Mouse (Mus musculus): ENCODE results near the gene Tcf3. TPM values are rescaled to one million over a fixed set of nuclear protein-coding genes. Genes with fewer than 3 reads are reported as not detected.

Gene Tcf3
- polyA plus RNA-seq, 2 experiments = 129 to 191 TPM

DNA sequence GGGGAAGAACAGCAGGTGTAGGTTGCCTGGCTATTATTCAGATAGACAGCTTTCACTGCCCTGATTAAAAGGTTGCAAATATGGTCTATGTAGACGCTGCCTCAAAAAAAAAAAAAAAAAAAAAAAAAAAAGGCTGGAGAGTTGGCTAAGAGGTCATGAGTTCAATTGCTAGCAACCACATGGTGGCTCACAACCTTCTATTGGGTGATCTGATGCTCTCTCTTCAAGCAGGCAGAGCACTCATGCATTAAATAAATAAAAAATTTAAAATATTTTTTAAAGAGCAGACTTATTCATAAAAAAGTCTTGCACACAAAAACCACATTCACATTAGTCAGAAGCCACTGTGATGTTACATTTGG is 35.3 kb downstream of the Tcf3 start:
- Histone ChIP-seq H3K9me3 (ENCODE audit: control insufficient read depth, low read length) (no peaks in the 10 kb centered on the region), H3K4me1 (ENCODE audit: control insufficient read depth, insufficient read depth, low read length) (peaks cover 19% of the 10 kb centered on the region), H3K9ac (ENCODE audit: low read depth, low read length, severe bottlenecking) (peak overlapping the region; percentile 93), H3K4me3 (replicated peaks; ENCODE audit: low read length) (peak overlapping the region; percentile 83), H3K27ac (replicated peaks; ENCODE audit: low read depth, low read length) (peak overlapping the region; percentile 98), H3K4me2 (replicated peaks; ENCODE audit: low read depth, low read length, severe bottlenecking) (peak overlapping the region; percentile 77), H3K27me3 (ENCODE audit: control insufficient read depth, insufficient read depth, low read length) (no peaks in the 10 kb centered on the region), H3K36me3 (ENCODE audit: control insufficient read depth, insufficient read depth, low read length) (peaks cover 66% of the 10 kb centered on the region)
- ATAC-seq (ENCODE audit: low FRiP score, low read depth) (no peak), DNase-seq (ENCODE audit: low spot score) (no peak)
- TF ChIP-seq POLR2A (IDR thresholded peaks at IDR 0.05; ENCODE audit: borderline replicate concordance, extremely low read depth, insufficient read depth, insufficient read length) = no peak
- WGBS = 0% methylated on average over 1 of the region's 1 CpGs

DNA sequence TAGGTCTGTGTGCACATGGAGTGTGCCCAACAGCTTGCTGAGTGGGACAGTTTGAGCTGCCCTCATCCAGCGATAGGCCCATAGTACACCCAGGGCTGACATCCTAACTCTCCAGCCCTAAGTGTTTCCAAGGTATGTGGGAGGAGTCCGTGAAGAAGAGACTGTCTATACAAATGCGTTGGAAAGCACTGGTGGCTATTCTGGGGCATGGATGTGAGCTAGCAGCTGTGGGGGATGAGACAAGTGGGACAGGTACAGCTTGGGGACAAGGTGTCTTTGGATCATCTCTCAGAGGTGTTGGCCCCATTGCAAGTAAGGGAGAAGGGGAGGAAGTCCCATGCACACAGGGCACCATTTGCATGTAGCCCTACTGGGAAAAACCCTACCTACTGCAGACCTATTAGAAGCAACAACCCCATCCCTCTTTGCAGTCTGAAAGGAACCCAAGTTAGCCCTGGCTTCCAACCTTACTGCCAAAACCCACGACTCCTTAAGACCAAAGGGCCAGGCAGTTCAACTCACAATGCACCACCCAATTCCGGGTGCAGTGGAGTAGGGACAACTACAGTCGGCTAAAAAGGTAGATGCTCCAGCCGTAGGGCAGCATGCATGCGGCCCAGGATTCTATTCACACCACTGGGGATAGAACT is 35.8 kb downstream of the Tcf3 start:
- WGBS = 58% methylated on average over 8 of the region's 8 CpGs
- peaks cover 19% of the 10 kb centered on the region for H3K4me1 ChIP-seq (ENCODE audit: control insufficient read depth, insufficient read depth, low read length)
- no peak overlapping the region for H3K27ac ChIP-seq (replicated peaks; ENCODE audit: low read depth, low read length)
- H3K4me2 ChIP-seq (replicated peaks; ENCODE audit: low read depth, low read length, severe bottlenecking) = peak overlapping the region; percentile 77
- DNase-seq (ENCODE audit: low spot score) = no peak
- no peak for ATAC-seq (ENCODE audit: low FRiP score, low read depth)
- TF ChIP-seq POLR2A (IDR thresholded peaks at IDR 0.05; ENCODE audit: borderline replicate concordance, extremely low read depth, insufficient read depth, insufficient read length) = no peak
- no peaks in the 10 kb centered on the region for H3K27me3 ChIP-seq (ENCODE audit: control insufficient read depth, insufficient read depth, low read length)
- H3K9ac ChIP-seq (ENCODE audit: low read depth, low read length, severe bottlenecking) = peak overlapping the region; percentile 93
- H3K9me3 ChIP-seq (ENCODE audit: control insufficient read depth, low read length) = no peaks in the 10 kb centered on the region
- peak overlapping the region; percentile 83 for H3K4me3 ChIP-seq (replicated peaks; ENCODE audit: low read length)
- peaks cover 66% of the 10 kb centered on the region for H3K36me3 ChIP-seq (ENCODE audit: control insufficient read depth, insufficient read depth, low read length)

- H3K27ac ChIP-seq (replicated peaks; ENCODE audit: low read depth, low read length) = no peak overlapping the region
- WGBS = 87% methylated on average over 11 of the region's 11 CpGs
- no peak for TF ChIP-seq POLR2A (IDR thresholded peaks at IDR 0.05; ENCODE audit: borderline replicate concordance, extremely low read depth, insufficient read depth, insufficient read length)
- H3K4me2 ChIP-seq (replicated peaks; ENCODE audit: low read depth, low read length, severe bottlenecking) = peak overlapping the region; percentile 77
- H3K27me3 ChIP-seq (ENCODE audit: control insufficient read depth, insufficient read depth, low read length) = no peaks in the 10 kb centered on the region
- 0 out of 2 replicates have a peak overlapping the region, but pooled peaks have one; percentile 93 for H3K9ac ChIP-seq (ENCODE audit: low read depth, low read length, severe bottlenecking)
- peaks cover 66% of the 10 kb centered on the region for H3K36me3 ChIP-seq (ENCODE audit: control insufficient read depth, insufficient read depth, low read length)
- peak overlapping the region; percentile 83; the same call in 1 of the 2 replicates for H3K4me3 ChIP-seq (replicated peaks; ENCODE audit: low read length)
- no peak for DNase-seq (ENCODE audit: low spot score)
- ATAC-seq (ENCODE audit: low FRiP score, low read depth) = no peak
- H3K9me3 ChIP-seq (ENCODE audit: control insufficient read depth, low read length) = no peaks in the 10 kb centered on the region
- H3K4me1 ChIP-seq (ENCODE audit: control insufficient read depth, insufficient read depth, low read length) = peaks cover 19% of the 10 kb centered on the region
These were observed 36.5 kb downstream of the Tcf3 start for GRCm38 (mm10) chr10:80396822-80397523.

GRCm38 (mm10) chr10:80395025-80395627 is 38.3 kb downstream of the Tcf3 start:
- Histone ChIP-seq H3K9ac (ENCODE audit: low read depth, low read length, severe bottlenecking) (no peak overlapping the region), H3K36me3 (ENCODE audit: control insufficient read depth, insufficient read depth, low read length) (peaks cover 70% of the 10 kb centered on the region), H3K27ac (replicated peaks; ENCODE audit: low read depth, low read length) (no peak overlapping the region), H3K27me3 (ENCODE audit: control insufficient read depth, insufficient read depth, low read length) (no peaks in the 10 kb centered on the region), H3K4me3 (replicated peaks; ENCODE audit: low read length) (no peak overlapping the region), H3K4me2 (replicated peaks; ENCODE audit: low read depth, low read length, severe bottlenecking) (no peak overlapping the region), H3K9me3 (ENCODE audit: control insufficient read depth, low read length) (no peaks in the 10 kb centered on the region), H3K4me1 (ENCODE audit: control insufficient read depth, insufficient read depth, low read length) (peaks cover 15% of the 10 kb centered on the region)
- WGBS = 95% methylated on average over 35 of the region's 35 CpGs
- DNase-seq (ENCODE audit: low spot score) = no peak
- no peak for ATAC-seq (ENCODE audit: low FRiP score, low read depth)
- TF ChIP-seq POLR2A (IDR thresholded peaks at IDR 0.05; ENCODE audit: borderline replicate concordance, extremely low read depth, insufficient read depth, insufficient read length) = no peak

- WGBS = 86% methylated on average over 5 of the region's 5 CpGs
- Histone ChIP-seq H3K36me3 (ENCODE audit: control insufficient read depth, insufficient read depth, low read length) (peaks cover 70% of the 10 kb centered on the region), H3K9ac (ENCODE audit: low read depth, low read length, severe bottlenecking) (no peak overlapping the region), H3K4me1 (ENCODE audit: control insufficient read depth, insufficient read depth, low read length) (peaks cover 19% of the 10 kb centered on the region), H3K27me3 (ENCODE audit: control insufficient read depth, insufficient read depth, low read length) (no peaks in the 10 kb centered on the region), H3K27ac (replicated peaks; ENCODE audit: low read depth, low read length) (no peak overlapping the region), H3K9me3 (ENCODE audit: control insufficient read depth, low read length) (no peaks in the 10 kb centered on the region), H3K4me2 (replicated peaks; ENCODE audit: low read depth, low read length, severe bottlenecking) (no peak overlapping the region), H3K4me3 (replicated peaks; ENCODE audit: low read length) (no peak overlapping the region)
- ATAC-seq (ENCODE audit: low FRiP score, low read depth) (no peak), DNase-seq (ENCODE audit: low spot score) (no peak)
- no peak for TF ChIP-seq POLR2A (IDR thresholded peaks at IDR 0.05; ENCODE audit: borderline replicate concordance, extremely low read depth, insufficient read depth, insufficient read length)
These were observed 40.8 kb downstream of the Tcf3 start for GRCm38 (mm10) chr10:80392687-80393086.
